Mouse (Mus musculus) forebrain, postnatal 0 days (tissue): ENCODE measurements around the gene Gm765. TPM values are rescaled to one million over a fixed set of nuclear protein-coding genes. Genes with fewer than 3 reads are reported as not detected.

ENCODE experiments used
- ATAC-seq: fragments of 200-750 bp; cut with Nextera tagmentation; 2 replicates; pipeline ENCODE4 v1.8.0; 2017; ENCODE audit warnings: mild to moderate bottlenecking, moderate library complexity
- DNase-seq: peaks from one replicate; pipeline ENCODE4 v3.0.0-alpha.2; 2015
- H3K27ac ChIP-seq: fragments of 300-500 bp; sonication (generic); 2 replicates; pipeline ENCODE4 v1.5.1; 2014; ENCODE audit warnings: low read depth, mild to moderate bottlenecking, antibody characterized with exemption, low read length, moderate library complexity, mixed read lengths
- H3K27me3 ChIP-seq: fragments of 300-500 bp; sonication (generic); 2 replicates; pipeline ENCODE4 v1.6.1; 2014; ENCODE audit warnings: mild to moderate bottlenecking, low read length, mixed read lengths; ENCODE audit not compliant: insufficient read depth
- H3K36me3 ChIP-seq: fragments of 300-500 bp; sonication (generic); 2 replicates; pipeline ENCODE4 v1.6.1; 2014; ENCODE audit warnings: mild to moderate bottlenecking, moderate library complexity; ENCODE audit not compliant: insufficient read depth
- H3K4me1 ChIP-seq: fragments of 300-500 bp; sonication (generic); 2 replicates; pipeline ENCODE4 v1.6.1; 2014; ENCODE audit warnings: antibody characterized with exemption; ENCODE audit not compliant: insufficient read depth
- H3K4me2 ChIP-seq: fragments of 300-500 bp; sonication (generic); 2 replicates; pipeline ENCODE4 v1.6.1; 2014; ENCODE audit warnings: low read depth, mild to moderate bottlenecking, moderate library complexity
- H3K4me3 ChIP-seq: fragments of 300-500 bp; sonication (generic); 2 replicates; pipeline ENCODE4 v1.5.1; 2014; ENCODE audit warnings: low read depth, low read length, mixed read lengths
- H3K9ac ChIP-seq: fragments of 300-500 bp; sonication (generic); 2 replicates; pipeline ENCODE4 v1.6.1; 2014; ENCODE audit warnings: mild to moderate bottlenecking
- H3K9me3 ChIP-seq: fragments of 300-500 bp; sonication (generic); 2 replicates; pipeline ENCODE4 v1.6.1; 2016; ENCODE audit warnings: low read length
- CTCF ChIP-seq: sonication (generic); IDR thresholded peaks from 2 replicates; pipeline ENCODE4 v1.5.1; 2016; ENCODE audit warnings: antibody characterized with exemption, control low read depth, low read depth
- WGBS: fragments of 180-500 bp; shearing (Covaris S2); extraction: QIAGEN DNeasy Blood & Tissue Kit; methylation state at CpG from one replicate; pipeline ENCODE4 v1.1.7; 2014; 5-methylcytosine and 5-hydroxymethylcytosine counted together
- polyA plus RNA-seq: library from polyadenylated mRNA; unstranded; fragments of >200 nt; fragmentation: Nextera tagmentation; extraction: Ambion mirVana; gene quantifications from 2 replicates; pipeline ENCODE4 v1.2.1, GENCODE M21; 2015
- total RNA-seq: library from RNA; depleted of rRNA; stranded (reverse); fragments of >200 nt; gene quantifications from 2 replicates; pipeline ENCODE4 v1.2.3, GENCODE M21; 2014; rRNA removed

Gene Gm765
- total RNA-seq: not detected in 2 replicates
- 0.05 TPM in 1 of 2 replicates, not detected in the other for polyA plus RNA-seq

DNA sequence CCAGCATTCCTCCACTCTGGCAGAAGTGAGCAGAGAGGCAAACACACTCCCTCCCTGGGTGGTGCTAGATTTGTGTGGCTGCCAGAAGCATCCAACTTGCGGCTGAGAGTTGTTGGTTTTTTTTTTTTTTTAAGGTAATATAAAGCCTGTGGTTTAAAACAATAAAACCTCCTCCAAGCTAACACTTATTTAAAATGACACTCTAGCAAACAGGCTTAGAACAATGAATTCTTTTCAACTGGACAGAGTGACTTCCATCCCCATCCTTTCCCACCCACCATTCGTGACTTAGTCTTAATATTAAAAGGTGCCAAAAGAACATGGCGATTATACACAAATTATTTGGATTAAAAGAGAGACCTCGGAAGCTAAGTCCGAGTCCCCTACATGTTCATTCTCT lies at the start of gene Gm765:
Gm765 (minus strand) TSS at position 101 of the 400 bp plus-strand sequence.
- DNase-seq (no peak), ATAC-seq (no peak)
- no peak within 1 kb of the TSS for H3K27ac ChIP-seq
- H3K9me3 ChIP-seq: no peaks in the 10 kb centered on the region
- 79% methylated on average over 5 of the region's 5 CpGs for WGBS
- no peak within 1 kb of the TSS for H3K4me3 ChIP-seq
- no peaks in the 10 kb centered on the region for H3K4me1 ChIP-seq
- H3K9ac ChIP-seq: no peak within 1 kb of the TSS
- no peak within 1 kb of the TSS for H3K4me2 ChIP-seq
- no peaks in the 10 kb centered on the region for H3K27me3 ChIP-seq
- no peak for TF ChIP-seq CTCF
- H3K36me3 ChIP-seq: no peaks in the 10 kb centered on the region

- H3K27me3 ChIP-seq: no peaks in the 10 kb centered on the region
- 0 out of 2 replicates have a peak, but pooled peaks have one; percentile 11 for TF ChIP-seq CTCF
- no peaks in the 10 kb centered on the region for H3K36me3 ChIP-seq
- no peak overlapping the region for H3K4me3 ChIP-seq
- H3K4me1 ChIP-seq: no peaks in the 10 kb centered on the region
- H3K9me3 ChIP-seq: no peaks in the 10 kb centered on the region
- H3K27ac ChIP-seq: peak overlapping the region; percentile 62; the same call in 1 of the 2 replicates
- H3K9ac ChIP-seq: no peak overlapping the region
- ATAC-seq: peak; percentile 88
- WGBS: 54% methylated on average over 8 of the region's 8 CpGs
- DNase-seq: peak; percentile 72
- no peak overlapping the region for H3K4me2 ChIP-seq
Observed at GRCm38 (mm10) chr6:98385487-98385886, 42.9 kb upstream of the Gm765 start.

- no peak for TF ChIP-seq CTCF
- Histone ChIP-seq H3K27me3 (no peaks in the 10 kb centered on the region), H3K4me3 (no peak overlapping the region), H3K36me3 (no peaks in the 10 kb centered on the region), H3K9me3 (no peaks in the 10 kb centered on the region), H3K4me1 (no peaks in the 10 kb centered on the region), H3K4me2 (no peak overlapping the region), H3K27ac (peak overlapping the region; percentile 51), H3K9ac (no peak overlapping the region)
- DNase-seq: peak; percentile 73
- peak; percentile 34; the same call in 1 of the 2 replicates for ATAC-seq
- WGBS: 15% methylated on average over 8 of the region's 8 CpGs
Observed at GRCm38 (mm10) chr6:98384431-98384830, 41.9 kb upstream of the Gm765 start.

GRCm38 (mm10) chr6:98383411-98383810 lies 40.9 kb upstream of the Gm765 start:
- DNase-seq: peak; percentile 84
- H3K4me1 ChIP-seq: no peaks in the 10 kb centered on the region
- peak; percentile 75 for TF ChIP-seq CTCF
- 28% methylated on average over 6 of the region's 6 CpGs for WGBS
- no peaks in the 10 kb centered on the region for H3K36me3 ChIP-seq
- H3K4me2 ChIP-seq: no peak overlapping the region
- no peak for ATAC-seq
- H3K27ac ChIP-seq: 0 out of 2 replicates have a peak overlapping the region, but pooled peaks have one; percentile 2
- H3K27me3 ChIP-seq: no peaks in the 10 kb centered on the region
- no peaks in the 10 kb centered on the region for H3K9me3 ChIP-seq
- H3K9ac ChIP-seq: no peak overlapping the region
- H3K4me3 ChIP-seq: no peak overlapping the region

GRCm38 (mm10) chr6:98366199-98366598 lies 23.6 kb upstream of the Gm765 start:
- Histone ChIP-seq H3K4me3 (no peak overlapping the region), H3K9ac (no peak overlapping the region), H3K27me3 (no peaks in the 10 kb centered on the region), H3K27ac (no peak overlapping the region), H3K9me3 (no peaks in the 10 kb centered on the region), H3K36me3 (no peaks in the 10 kb centered on the region), H3K4me1 (no peaks in the 10 kb centered on the region), H3K4me2 (no peak overlapping the region)
- no peak for ATAC-seq
- TF ChIP-seq CTCF: no peak
- no peak for DNase-seq
- WGBS: 83% methylated on average over 4 of the region's 4 CpGs

GRCm38 (mm10) chr6:98355271-98355670 lies 12.7 kb upstream of the Gm765 start:
- H3K4me1 ChIP-seq: no peaks in the 10 kb centered on the region
- WGBS: 68% methylated on average over 5 of the region's 5 CpGs
- TF ChIP-seq CTCF: no peak
- H3K4me2 ChIP-seq: no peak overlapping the region
- no peaks in the 10 kb centered on the region for H3K9me3 ChIP-seq
- H3K27ac ChIP-seq: no peak overlapping the region
- H3K27me3 ChIP-seq: no peaks in the 10 kb centered on the region
- H3K4me3 ChIP-seq: no peak overlapping the region
- no peak overlapping the region for H3K9ac ChIP-seq
- no peak for ATAC-seq
- H3K36me3 ChIP-seq: no peaks in the 10 kb centered on the region
- no peak for DNase-seq

- H3K27me3 ChIP-seq: no peaks in the 10 kb centered on the region
- H3K36me3 ChIP-seq: no peaks in the 10 kb centered on the region
- no peaks in the 10 kb centered on the region for H3K4me1 ChIP-seq
- no peak overlapping the region for H3K9ac ChIP-seq
- no peak for TF ChIP-seq CTCF
- no peak overlapping the region for H3K4me3 ChIP-seq
- DNase-seq: no peak
- no peak for ATAC-seq
- H3K4me2 ChIP-seq: no peak overlapping the region
- H3K27ac ChIP-seq: no peak overlapping the region
- 92% methylated on average over 3 of the region's 3 CpGs for WGBS
- H3K9me3 ChIP-seq: no peaks in the 10 kb centered on the region
Observed at GRCm38 (mm10) chr6:98353285-98353684, 10.7 kb upstream of the Gm765 start.
